Mouse (Mus musculus): Measurements from ENCODE around the gene Ahr.

- no peak for TF ChIP-seq HCFC1 (IDR thresholded peaks at IDR 0.05; ENCODE audit: low read depth, low read length)
- TF ChIP-seq CTCF (IDR thresholded peaks at IDR 0.05 in 2 of 3, conservative IDR thresholded peaks at IDR 0.05 in 1 of 3; ENCODE audit: control insufficient read depth in 1 of 3, insufficient read depth in 1 of 3, low read depth in 2 of 3, low read length in 3 of 3, poor library complexity in 1 of 3, severe bottlenecking in 1 of 3) = no peak
These were observed 604 bp downstream of the Ahr start for GRCm38 (mm10) chr12:35534114-35534753.

Measured in MEL (cell line).